Mouse (Mus musculus) B cell, adult 2 months (primary cell): ENCODE results near the gene Sh3pxd2a.

Experiments
- DNase-seq, 2 experiments: peaks; one replicate each; pipeline ENCODE4 v3.0.0; 2022

The Sh3pxd2a gene

GRCm38 (mm10) chr19:47306128-47306916 is 157.9 kb downstream of the Sh3pxd2a start:
- no peak for DNase-seq

- no peak for DNase-seq
Measured at GRCm38 (mm10) chr19:47305401-47305800, 158.8 kb downstream of the Sh3pxd2a start.

- DNase-seq = no peak
Measured at GRCm38 (mm10) chr19:47304170-47304745, 159.9 kb downstream of the Sh3pxd2a start.

GRCm38 (mm10) chr19:47303128-47303527 is 161.1 kb downstream of the Sh3pxd2a start:
- DNase-seq = no peak

GRCm38 (mm10) chr19:47302191-47302852 is 161.9 kb downstream of the Sh3pxd2a start:
- no peak for DNase-seq

GRCm38 (mm10) chr19:47301303-47302190 is 162.7 kb downstream of the Sh3pxd2a start:
- DNase-seq = no peak

- no peak for DNase-seq
Measured at GRCm38 (mm10) chr19:47298100-47298499, 166.1 kb downstream of the Sh3pxd2a start.

- no peak for DNase-seq
Measured at GRCm38 (mm10) chr19:47292451-47292951, 171.7 kb downstream of the Sh3pxd2a start.

GRCm38 (mm10) chr19:47291307-47292080 is 172.7 kb downstream of the Sh3pxd2a start:
- DNase-seq = no peak

GRCm38 (mm10) chr19:47286886-47287450 is 177.2 kb downstream of the Sh3pxd2a start:
- DNase-seq = no peak

- no peak for DNase-seq
Measured at GRCm38 (mm10) chr19:47285581-47285980, 178.6 kb downstream of the Sh3pxd2a start.

- no peak for DNase-seq
Measured at GRCm38 (mm10) chr19:47282688-47283215, 181.4 kb downstream of the Sh3pxd2a start.

- DNase-seq = no peak
Measured at GRCm38 (mm10) chr19:47282050-47282454, 182.1 kb downstream of the Sh3pxd2a start.

GRCm38 (mm10) chr19:47280894-47281293 is 183.3 kb downstream of the Sh3pxd2a start:
- DNase-seq = no peak

GRCm38 (mm10) chr19:47279788-47280532 is 184.2 kb downstream of the Sh3pxd2a start:
- DNase-seq = no peak

GRCm38 (mm10) chr19:47279372-47279771 is 184.8 kb downstream of the Sh3pxd2a start:
- DNase-seq = no peak

- no peak for DNase-seq
Measured at GRCm38 (mm10) chr19:47276730-47277129, 187.5 kb downstream of the Sh3pxd2a start.

GRCm38 (mm10) chr19:47270520-47270919 is 193.7 kb downstream of the Sh3pxd2a start:
- no peak for DNase-seq

- no peak for DNase-seq
Measured at GRCm38 (mm10) chr19:47269729-47270128, 194.5 kb downstream of the Sh3pxd2a start.

- no peak for DNase-seq
Measured at GRCm38 (mm10) chr19:47267066-47267465, 197.1 kb downstream of the Sh3pxd2a start.
